ENCODE assay signal across 8 mouse cellular contexts in genomic region chr2:152734501-152734900, GRCm38 (mm10). TPM values are rescaled to one million over a fixed set of nuclear protein-coding genes. Genes with fewer than 3 reads are reported as not detected.
DNase-seq lines count a peak whose midpoint lies in the region; ATAC-seq and TF ChIP-seq lines count a peak whose summit lies in the region.

No protein-coding gene starts in this region.

- 14% methylated on average over 10 of the region's 10 CpGs for WGBS in heart, embryonic 11.5 days (ENCODE audit: insufficient replicate concordance)
- WGBS in hindbrain, embryonic 11.5 days = 12% methylated on average over 10 of the region's 10 CpGs
- whole genome bisulfite sequencing in liver, postnatal 0 days (ENCODE audit: insufficient replicate concordance) = 20% methylated on average over 10 of the region's 10 CpGs

- H3K9me3 ChIP-seq in heart, embryonic 11.5 days (replicated peaks; ENCODE audit: control insufficient read depth, low read length) = no peaks in the 10 kb centered on the region
- H3K9me3 ChIP-seq in E14TG2a.4 (ENCODE audit: low read length) = no peaks in the 10 kb centered on the region
- no peaks in the 10 kb centered on the region for H3K9me3 ChIP-seq in hindbrain, embryonic 11.5 days (ENCODE audit: control insufficient read depth, low read length)
- H3K9me3 ChIP-seq in liver, postnatal 0 days (ENCODE audit: low read length) = no peaks in the 10 kb centered on the region

- no peak for TF ChIP-seq EP300 in liver, postnatal 0 days (IDR thresholded peaks at IDR 0.05; ENCODE audit: low read depth)

- intact Hi-C loops in heart, postnatal 14 days (cut with DNase I) = no loop called here

- no peaks in the 10 kb centered on the region for H3K36me3 ChIP-seq in heart, embryonic 11.5 days (ENCODE audit: control insufficient read depth, insufficient read depth, low read length)
- H3K36me3 ChIP-seq in E14TG2a.4 (ENCODE audit: insufficient read depth, low read length) = peaks cover 7% of the 10 kb centered on the region; the same call in 1 of the 2 replicates
- H3K36me3 ChIP-seq in hindbrain, embryonic 11.5 days (ENCODE audit: control insufficient read depth, insufficient read depth, low read length) = no peaks in the 10 kb centered on the region
- H3K36me3 ChIP-seq in liver, postnatal 0 days (replicated peaks; ENCODE audit: insufficient read depth, low read length) = no peaks in the 10 kb centered on the region

- peak overlapping the region; percentile 61; the same call in 1 of the 2 replicates for H3K9ac ChIP-seq in heart, embryonic 11.5 days (ENCODE audit: low read depth, low read length)
- H3K9ac ChIP-seq in hindbrain, embryonic 11.5 days (ENCODE audit: low read depth, low read length) = peak overlapping the region; percentile 46; the same call in 1 of the 2 replicates
- H3K9ac ChIP-seq in liver, postnatal 0 days (replicated peaks) = peak overlapping the region; percentile 48

- TF ChIP-seq CTCF in E14TG2a.4 (conservative IDR thresholded peaks at IDR 0.05; ENCODE audit: low read length) = no peak
- no peak for TF ChIP-seq CTCF in liver, postnatal 0 days (IDR thresholded peaks at IDR 0.05; ENCODE audit: low read depth)

- peak overlapping the region; percentile 96 for H3K27ac ChIP-seq in heart, embryonic 11.5 days (ENCODE audit: low read depth, low read length)
- H3K27ac ChIP-seq in hindbrain, embryonic 11.5 days (ENCODE audit: low read depth, low read length) = peak overlapping the region; percentile 80
- H3K27ac ChIP-seq in liver, postnatal 0 days (ENCODE audit: low read depth) = peak overlapping the region; percentile 89; the same call in 1 of the 2 replicates

- H3K27me3 ChIP-seq in heart, embryonic 11.5 days (ENCODE audit: control insufficient read depth, insufficient read depth, low read length) = no peaks in the 10 kb centered on the region
- H3K27me3 ChIP-seq in E14TG2a.4 (ENCODE audit: insufficient read depth, low read length) = peaks cover 8% of the 10 kb centered on the region
- H3K27me3 ChIP-seq in hindbrain, embryonic 11.5 days (ENCODE audit: control insufficient read depth, insufficient read depth, low read length) = no peaks in the 10 kb centered on the region
- peaks cover 8% of the 10 kb centered on the region; the same call in 1 of the 2 replicates for H3K27me3 ChIP-seq in liver, postnatal 0 days (ENCODE audit: insufficient read depth, low read length)

- H3K4me1 ChIP-seq in heart, embryonic 11.5 days (ENCODE audit: control insufficient read depth, insufficient read depth, low read length) = peaks cover 40% of the 10 kb centered on the region
- H3K4me1 ChIP-seq in E14TG2a.4 (replicated peaks; ENCODE audit: low read depth, low read length) = peaks cover 83% of the 10 kb centered on the region
- peaks cover 8% of the 10 kb centered on the region; the same call in 1 of the 2 replicates for H3K4me1 ChIP-seq in hindbrain, embryonic 11.5 days (replicated peaks; ENCODE audit: control insufficient read depth, insufficient read depth, low read length)
- peaks cover 50% of the 10 kb centered on the region for H3K4me1 ChIP-seq in liver, postnatal 0 days (ENCODE audit: insufficient read depth)

- no peak for ATAC-seq in heart, embryonic 11.5 days (replicated peaks; ENCODE audit: insufficient number of reproducible peaks, low FRiP score, low TSS enrichment)
- ATAC-seq in hindbrain, embryonic 11.5 days (ENCODE audit: low FRiP score) = no peak
- ATAC-seq in liver, postnatal 0 days = no peak

- H3K4me2 ChIP-seq in heart, embryonic 11.5 days = peak overlapping the region; percentile 80
- H3K4me2 ChIP-seq in hindbrain, embryonic 11.5 days (replicated peaks; ENCODE audit: low read depth, low read length) = peak overlapping the region; percentile 84
- H3K4me2 ChIP-seq in liver, postnatal 0 days (ENCODE audit: low read depth, low read length) = peak overlapping the region; percentile 87

- H3K4me3 ChIP-seq in heart, embryonic 11.5 days (ENCODE audit: low read depth, low read length) = peak overlapping the region; percentile 89
- H3K4me3 ChIP-seq in E14TG2a.4 (replicated peaks; ENCODE audit: low read length) = peak overlapping the region; percentile 55
- H3K4me3 ChIP-seq in hindbrain, embryonic 11.5 days (ENCODE audit: low read depth, low read length) = peak overlapping the region; percentile 84
- peak overlapping the region; percentile 82 for H3K4me3 ChIP-seq in liver, postnatal 0 days (ENCODE audit: low read depth, low read length)

- DNase-seq in heart, postnatal 14 days = no peak
- no peak for DNase-seq in hindbrain, embryonic 11.5 days (ENCODE audit: low spot score)
- DNase-seq in liver, postnatal 0 days = no peak
- no peak for DNase-seq in cerebellum, adult 9-11 months
- no peak for DNase-seq in layer of hippocampus, adult 9-11 months
- no peak for DNase-seq in thymus, postnatal 25 days

RNA-seq across cellular contexts. Expression of gene Id1, which starts 1.6 kb away (rescaled TPM):
- 95.3 and 98.1 TPM in 2 replicates for polyA plus RNA-seq in heart, embryonic 11.5 days (2014; fragmentation: Nextera tagmentation; extraction: Ambion mirVana)
- 10 to 100 TPM; 82.1 to 85.3 TPM for total RNA-seq in heart, postnatal 14 days (2021)
- 166 and 168 TPM in 2 replicates for polyA plus RNA-seq in hindbrain, embryonic 11.5 days (2014; fragmentation: Nextera tagmentation; extraction: Ambion mirVana)
- 39.7 and 40.4 TPM in 2 replicates for polyA plus RNA-seq in liver, postnatal 0 days (2015; fragmentation: Nextera tagmentation; extraction: Ambion mirVana)

RNA-seq across cellular contexts. Expression of gene Cox4i2, which starts 19.5 kb away (rescaled TPM):
- polyA plus RNA-seq in heart, embryonic 11.5 days (2014; fragmentation: Nextera tagmentation; extraction: Ambion mirVana) = 22.4 and 22.5 TPM in 2 replicates
- 10 to 100 TPM; 17.8 to 19.1 TPM for total RNA-seq in heart, postnatal 14 days (2021)
- 4.1 and 4.4 TPM in 2 replicates for polyA plus RNA-seq in hindbrain, embryonic 11.5 days (2014; fragmentation: Nextera tagmentation; extraction: Ambion mirVana)
- 0.56 and 1.0 TPM in 2 replicates for polyA plus RNA-seq in liver, postnatal 0 days (2015; fragmentation: Nextera tagmentation; extraction: Ambion mirVana)

RNA-seq across cellular contexts. Expression of gene Mcts2, which starts 47.7 kb away (rescaled TPM):
- polyA plus RNA-seq in heart, embryonic 11.5 days (2014; fragmentation: Nextera tagmentation; extraction: Ambion mirVana) = 22.2 and 29.2 TPM in 2 replicates
- 10 to 100 TPM; 17.4 to 18.7 TPM for total RNA-seq in heart, postnatal 14 days (2021)
- 43.9 and 48.5 TPM in 2 replicates for polyA plus RNA-seq in hindbrain, embryonic 11.5 days (2014; fragmentation: Nextera tagmentation; extraction: Ambion mirVana)
- 12.8 TPM in 2 replicates for polyA plus RNA-seq in liver, postnatal 0 days (2015; fragmentation: Nextera tagmentation; extraction: Ambion mirVana)
